Mouse (Mus musculus): ENCODE results near the gene Acsm4.
"Not testable (repeated sequence)": the region's sequence is repeated elsewhere in the genome, so short reads cannot be mapped to it uniquely, and the experiment has no call there.

Gene Acsm4

DNA sequence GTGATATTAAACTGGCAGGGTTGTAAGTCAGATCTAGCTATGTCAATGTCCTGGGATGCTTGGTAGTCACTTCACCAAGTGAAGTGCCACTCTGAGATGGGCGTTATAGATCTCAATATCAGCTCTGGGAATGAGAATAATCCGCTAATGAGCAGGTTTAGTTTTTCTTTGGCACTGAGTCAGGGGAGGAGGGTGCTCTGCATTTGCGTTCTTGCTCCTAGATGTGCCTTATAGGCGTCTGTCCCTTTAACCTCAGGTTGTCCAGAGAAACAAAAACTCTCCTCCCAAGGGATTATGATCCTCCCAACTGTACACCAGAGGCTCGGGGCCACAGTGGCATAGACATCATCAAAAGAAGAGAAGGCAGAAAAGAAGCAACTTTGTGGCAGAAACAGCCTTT lies at the start of gene Acsm4:
Gene Acsm4 (plus strand): TSS at position 301 of the 400 bp plus-strand sequence.
- DNase-seq (ENCODE audit: low read depth, low spot score), result no peak

DNA sequence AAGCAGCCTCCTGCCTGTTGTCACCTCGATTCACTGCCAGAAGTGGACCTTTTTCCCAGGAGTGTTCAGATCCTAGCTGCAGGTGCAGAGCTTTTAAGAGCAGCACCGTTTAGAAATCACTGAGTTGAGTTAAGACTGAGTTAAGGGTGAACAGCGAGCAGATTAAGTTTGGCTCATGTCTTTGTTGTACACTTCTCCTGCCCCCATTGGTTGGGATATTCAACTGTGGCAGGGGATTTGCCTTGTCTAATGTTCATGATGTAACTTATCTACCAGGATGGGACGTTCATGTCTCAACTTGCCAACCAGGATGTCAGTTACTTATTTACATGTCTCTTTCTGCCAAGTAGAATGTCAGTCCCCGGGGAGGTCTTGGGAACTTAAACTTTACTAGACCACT lies 47.5 kb upstream of the Acsm4 start:
- no peak for DNase-seq (ENCODE audit: low read depth, low spot score)

DNA sequence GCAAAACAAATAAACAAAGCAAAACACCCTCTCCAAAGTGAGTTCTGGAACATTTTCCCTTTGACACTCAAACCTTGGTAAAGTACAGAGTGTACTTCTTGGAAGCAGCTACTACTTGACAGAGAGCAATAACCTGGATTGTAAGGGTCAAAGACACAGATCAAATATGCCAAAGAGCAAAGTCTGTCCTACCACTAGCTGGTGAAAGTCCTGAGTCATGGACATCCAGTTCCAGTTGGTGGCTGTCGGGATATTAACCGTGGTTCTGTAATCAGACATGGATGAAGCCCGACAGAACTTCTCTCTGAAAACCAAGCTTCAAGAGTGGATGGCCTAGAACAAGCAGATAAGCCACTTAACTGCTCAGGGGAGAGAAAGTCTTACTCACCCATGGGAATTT lies 21.9 kb upstream of the Acsm4 start:
- DNase-seq (ENCODE audit: low read depth, low spot score), result no peak

DNA sequence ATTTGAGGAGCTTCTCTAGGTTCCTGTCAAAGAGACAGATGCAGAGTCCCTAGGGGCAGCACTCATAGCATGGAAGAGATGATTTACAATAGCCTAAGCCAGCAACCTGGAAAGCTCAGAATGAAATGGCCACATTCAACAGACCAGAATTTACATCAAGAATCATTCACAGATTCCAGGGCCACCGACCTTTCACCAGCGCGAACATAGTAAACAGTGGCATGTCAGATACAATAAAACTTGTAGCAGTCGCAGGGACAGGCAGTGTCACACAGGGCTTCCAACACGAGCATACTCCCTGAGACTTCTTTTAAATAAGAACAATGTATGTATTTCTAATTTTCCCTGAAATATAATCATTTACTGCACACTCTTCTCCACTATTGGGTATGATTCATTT lies 19.4 kb upstream of the Acsm4 start:
- DNase-seq (ENCODE audit: low read depth, low spot score), result no peak

DNA sequence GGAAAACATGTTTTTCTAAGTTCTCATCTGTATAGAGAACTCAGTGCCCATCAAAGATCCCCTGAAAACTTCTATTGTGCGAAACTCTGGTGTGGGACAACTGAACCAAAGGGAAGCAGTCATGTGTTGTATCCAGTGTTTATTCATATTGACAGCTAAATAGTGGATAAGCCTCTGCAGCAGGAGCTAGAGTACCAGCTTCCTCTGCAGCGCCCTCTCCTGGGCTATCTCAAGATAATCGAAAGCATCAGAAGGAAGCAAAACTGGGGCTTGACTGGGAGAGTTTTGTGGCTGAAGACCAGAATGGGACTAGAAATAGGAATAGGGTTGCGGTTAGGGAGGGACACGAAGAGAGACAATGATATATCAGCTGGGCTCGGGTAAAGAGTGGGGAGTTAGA lies 18.9 kb upstream of the Acsm4 start:
- no peak for DNase-seq (ENCODE audit: low read depth, low spot score)

DNA sequence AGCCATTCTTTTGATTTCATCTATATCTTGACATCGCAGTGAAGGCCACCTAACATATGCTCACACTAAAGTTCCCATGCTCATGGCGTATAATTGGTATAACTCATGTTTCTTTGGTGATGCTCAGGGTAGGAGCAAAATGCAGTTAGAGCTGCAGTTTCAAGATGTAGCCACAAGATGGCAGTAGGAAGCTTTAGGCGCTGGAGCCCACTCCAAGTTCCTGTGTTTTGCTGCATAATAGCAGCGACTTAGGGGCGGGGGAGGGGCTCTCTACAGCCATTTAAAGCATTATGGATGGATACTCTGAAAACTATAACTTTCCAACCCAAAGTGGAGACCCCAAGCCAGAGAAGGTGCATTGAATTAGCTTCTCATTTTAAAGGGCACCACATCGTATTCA lies 16.4 kb upstream of the Acsm4 start:
- peak; percentile 31 for DNase-seq (ENCODE audit: low read depth, low spot score)

DNA sequence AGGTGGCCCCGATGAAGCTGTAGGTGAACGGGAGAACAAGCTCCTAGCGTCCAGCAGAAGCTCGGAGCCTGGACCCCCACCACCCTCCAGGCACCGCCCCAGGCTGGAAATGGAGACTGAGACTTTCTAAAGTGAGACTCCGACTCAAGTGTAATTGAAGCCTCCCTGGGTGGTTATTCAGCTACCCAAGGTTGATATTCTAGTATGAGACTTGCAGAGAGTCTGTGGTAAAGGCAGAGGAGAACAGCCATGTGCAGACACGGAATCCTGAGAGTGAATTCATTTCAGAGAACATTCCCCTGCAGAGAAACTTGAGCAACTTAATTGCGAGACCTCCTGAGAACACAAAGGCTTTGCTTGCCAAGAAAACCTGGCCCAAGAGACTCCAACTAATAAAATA lies 9.7 kb upstream of the Acsm4 start:
- DNase-seq (ENCODE audit: low read depth, low spot score), result no peak

DNA sequence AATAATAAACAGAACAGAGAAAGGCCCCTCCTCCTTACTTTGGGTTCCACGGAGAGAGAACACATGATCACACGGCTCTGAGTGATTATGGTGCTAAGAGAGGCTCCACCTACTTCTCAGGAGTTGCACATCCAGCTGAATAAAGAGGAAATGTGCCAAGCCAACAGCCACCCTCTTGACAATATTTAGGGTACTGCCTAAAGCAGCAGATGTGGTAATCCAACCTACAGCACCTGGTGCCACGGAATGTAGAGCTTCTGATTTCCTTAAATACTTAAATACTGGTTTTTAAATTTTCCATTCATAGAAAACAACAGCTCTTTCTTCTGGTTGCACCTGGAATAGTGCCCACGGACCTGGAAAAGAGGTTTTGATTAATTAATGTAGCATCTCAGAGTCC lies 7.1 kb upstream of the Acsm4 start:
- no peak for DNase-seq (ENCODE audit: low read depth, low spot score)

DNA sequence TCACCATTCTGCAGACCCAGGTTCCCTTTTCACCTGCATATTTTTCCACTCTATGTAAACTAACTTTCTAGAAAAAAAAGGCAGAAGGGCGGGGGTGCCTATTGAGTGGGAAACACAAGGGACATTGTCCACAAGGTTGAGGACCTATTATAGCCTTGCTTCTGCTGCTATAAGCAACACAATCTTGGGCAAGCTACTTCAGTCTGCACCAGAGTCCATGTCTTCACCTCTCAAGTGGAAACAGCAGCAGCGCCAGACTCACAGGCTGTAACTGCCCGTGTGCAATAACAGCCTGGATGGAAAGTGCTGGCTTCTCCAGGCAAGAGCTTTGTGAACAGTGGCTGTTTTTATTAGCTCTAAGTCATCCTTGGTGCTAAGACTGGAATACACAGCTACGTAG lies 2.5 kb downstream of the Acsm4 start:
- no peak for DNase-seq (ENCODE audit: low read depth, low spot score)

DNA sequence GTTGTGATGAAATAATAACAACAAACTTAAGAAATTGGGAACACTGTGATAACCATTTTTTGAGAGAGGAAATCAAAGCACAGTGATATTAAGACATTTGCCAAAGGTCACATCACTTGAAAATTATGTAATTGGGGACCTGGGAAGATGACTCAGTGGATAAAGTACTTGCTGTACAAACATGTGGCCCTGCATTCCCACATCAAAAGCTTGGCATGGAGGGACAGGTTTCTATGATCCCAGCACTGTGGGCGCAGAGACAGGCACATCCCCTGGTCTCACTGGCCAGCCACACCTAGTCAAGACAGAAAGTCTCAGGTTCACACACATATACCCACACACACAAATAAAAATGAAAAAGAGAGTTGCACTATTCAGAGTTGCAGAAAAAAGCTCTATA lies 5.1 kb downstream of the Acsm4 start:
- DNase-seq (ENCODE audit: low read depth, low spot score), result no peak

DNA sequence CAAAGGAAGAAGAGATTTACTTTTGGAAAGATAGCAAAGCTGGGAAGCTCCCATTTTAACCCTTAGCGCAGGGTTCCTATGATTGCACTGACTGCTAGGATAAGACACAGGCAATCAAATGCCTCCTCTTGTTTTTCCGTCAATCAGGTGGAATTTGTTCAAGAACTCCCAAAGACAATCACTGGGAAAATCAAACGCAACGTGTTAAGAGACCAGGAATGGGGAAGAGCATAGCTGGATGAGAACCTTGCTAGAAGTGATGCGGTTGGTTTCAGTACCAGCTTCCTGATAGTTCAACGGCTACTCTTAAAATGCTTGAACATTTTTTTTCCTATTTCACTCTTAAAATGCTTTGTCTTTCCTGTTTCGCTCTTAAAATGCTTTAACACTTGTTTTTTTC lies 24.3 kb downstream of the Acsm4 start:
- no peak for DNase-seq (ENCODE audit: low read depth, low spot score)

DNA sequence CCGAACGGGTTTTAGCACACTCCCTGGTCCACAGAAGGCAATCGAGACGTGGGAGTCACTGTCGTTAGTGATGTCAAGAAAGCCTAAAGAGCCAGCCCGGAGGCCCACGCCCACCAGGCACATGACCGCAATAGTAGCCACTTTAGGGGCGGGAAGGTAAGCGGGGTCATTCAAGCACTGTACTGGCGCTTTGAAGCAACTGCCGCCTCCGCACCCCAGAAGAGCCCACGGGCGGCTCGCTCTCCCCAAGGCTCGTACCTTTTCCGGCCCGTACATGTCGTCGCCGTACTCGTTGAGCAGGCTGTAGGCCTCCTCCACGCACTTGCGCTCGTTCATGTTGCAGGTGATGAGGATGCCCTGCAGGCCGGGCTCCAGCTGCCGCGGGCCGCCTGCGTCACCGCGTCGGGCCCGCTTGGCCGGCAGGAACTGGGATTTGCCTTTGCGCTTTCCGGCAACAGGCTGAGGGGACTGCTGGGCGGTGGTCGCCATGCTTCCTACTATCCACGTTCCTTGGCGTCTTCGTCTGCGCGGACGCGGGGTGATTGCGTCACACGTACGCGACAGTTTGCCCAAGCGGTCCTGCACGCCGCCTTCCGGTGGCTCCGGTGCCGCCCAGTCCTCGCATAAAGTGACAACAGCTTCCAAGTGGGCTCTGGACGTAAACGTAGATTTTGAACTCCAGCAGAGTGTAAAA lies 30.6 kb downstream of the Acsm4 start, which contains the start of gene Thumpd1:
Gene Thumpd1 (minus strand): TSS at position 546 of the 694 bp plus-strand sequence.
- DNase-seq (ENCODE audit: low read depth, low spot score), result peak; percentile 95

DNA sequence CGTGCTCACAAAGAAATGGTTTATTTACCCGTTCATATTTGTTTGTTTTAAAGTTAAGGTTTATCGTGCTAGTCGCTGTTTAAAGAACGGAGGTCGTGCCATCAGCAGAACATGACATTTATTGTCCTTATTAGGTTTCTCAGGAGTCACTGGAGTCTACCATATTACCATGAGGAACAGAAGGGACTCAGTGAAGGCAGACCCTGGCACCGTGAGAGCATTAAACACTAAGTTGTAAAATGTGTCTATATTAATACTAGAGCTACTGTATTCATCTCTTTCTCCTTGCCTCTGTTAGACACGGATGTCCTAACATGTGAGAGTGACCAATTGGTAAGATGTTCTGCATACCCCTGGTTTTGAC lies 31.1 kb downstream of the Acsm4 start:
- no peak for DNase-seq (ENCODE audit: low read depth, low spot score)

DNA sequence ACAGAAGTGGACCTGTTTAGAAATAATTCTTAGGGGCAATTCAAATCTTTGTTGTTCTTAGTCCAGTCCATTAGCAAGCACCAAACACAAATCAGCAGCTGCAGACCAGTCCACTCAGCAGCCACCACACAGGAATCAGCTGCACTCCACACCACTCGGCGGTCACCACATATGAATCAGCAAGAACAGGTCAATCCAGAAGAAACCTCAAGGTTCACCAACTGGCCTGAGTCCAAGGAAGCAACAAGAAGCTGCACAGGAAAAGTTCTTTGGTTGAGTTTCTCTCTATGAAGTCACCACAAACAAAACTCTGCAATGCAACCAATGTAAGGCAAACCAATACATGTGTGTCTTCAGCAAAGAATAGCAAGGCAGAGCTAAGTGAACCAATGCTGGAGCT lies 37.8 kb downstream of the Acsm4 start:
- no peak for DNase-seq (ENCODE audit: low read depth, low spot score)

DNA sequence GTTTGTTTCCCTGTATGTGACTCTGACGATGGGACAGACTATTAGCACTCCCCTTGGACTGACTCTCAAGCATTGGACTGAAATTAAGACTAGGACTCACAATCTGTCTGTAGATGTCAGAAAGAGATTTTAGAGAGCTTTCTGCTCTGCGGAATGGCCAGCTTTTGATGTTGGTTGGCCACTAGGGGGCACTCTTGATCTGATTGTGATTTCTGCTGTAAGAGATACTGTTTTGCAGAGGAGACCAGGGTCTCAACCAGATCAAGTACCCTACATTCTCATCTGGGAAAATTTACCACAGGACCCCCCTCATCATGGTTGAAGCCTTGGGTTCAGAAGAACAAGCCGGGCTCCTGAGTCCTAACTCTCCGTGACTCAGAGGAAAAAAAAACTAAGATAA lies 41.4 kb downstream of the Acsm4 start:
- peak; percentile 36 for DNase-seq (ENCODE audit: low read depth, low spot score)

DNA sequence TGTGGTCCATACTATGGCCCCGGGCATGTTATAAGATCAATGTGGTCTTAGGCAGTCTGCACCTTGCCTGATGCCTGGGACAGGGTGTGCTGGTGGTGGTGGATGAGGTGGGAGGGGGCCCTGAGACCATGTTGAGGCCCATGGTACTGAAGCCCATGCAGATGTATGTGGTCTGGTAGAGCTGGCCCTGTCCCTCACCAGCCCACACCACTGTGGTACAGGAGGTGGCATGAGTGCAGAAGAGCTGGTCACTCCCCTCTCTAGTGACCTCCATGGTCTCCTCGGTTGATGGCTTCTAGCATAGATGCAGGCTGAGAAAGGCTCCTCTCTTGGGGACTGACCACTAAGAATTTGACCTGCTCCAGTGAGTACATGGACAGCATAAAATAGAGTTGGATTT lies 49.1 kb downstream of the Acsm4 start:
- DNase-seq (ENCODE audit: low read depth, low spot score), result no peak

DNA sequence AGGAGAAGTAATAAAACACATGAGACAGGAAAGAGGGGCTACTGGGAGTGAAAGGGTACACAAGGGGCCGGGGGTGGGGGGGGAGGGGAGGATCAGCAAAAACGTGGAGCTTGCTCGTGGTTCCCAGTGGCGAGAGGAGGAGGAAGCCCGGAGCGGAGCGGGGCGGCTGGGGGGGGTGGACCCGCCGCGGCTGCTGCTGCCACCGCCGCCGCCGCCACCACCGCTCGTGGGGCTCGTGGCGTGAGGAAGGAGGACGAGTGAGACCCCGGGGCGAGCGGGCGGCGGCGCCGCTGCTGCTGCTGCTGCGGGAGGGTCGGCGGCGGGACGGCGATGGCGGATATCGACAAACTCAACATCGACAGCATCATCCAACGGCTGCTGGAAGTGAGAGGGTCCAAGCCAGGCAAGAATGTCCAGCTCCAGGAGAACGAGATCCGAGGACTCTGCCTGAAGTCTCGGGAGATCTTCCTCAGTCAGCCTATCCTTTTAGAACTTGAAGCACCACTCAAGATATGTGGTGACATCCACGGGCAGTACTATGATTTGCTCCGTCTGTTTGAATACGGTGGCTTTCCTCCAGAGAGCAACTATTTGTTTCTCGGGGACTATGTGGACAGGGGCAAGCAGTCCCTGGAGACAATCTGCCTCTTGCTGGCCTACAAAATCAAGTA lies 50.1 kb downstream of the Acsm4 start:
- DNase-seq (ENCODE audit: low read depth, low spot score), result not testable (repeated sequence)

DNA sequence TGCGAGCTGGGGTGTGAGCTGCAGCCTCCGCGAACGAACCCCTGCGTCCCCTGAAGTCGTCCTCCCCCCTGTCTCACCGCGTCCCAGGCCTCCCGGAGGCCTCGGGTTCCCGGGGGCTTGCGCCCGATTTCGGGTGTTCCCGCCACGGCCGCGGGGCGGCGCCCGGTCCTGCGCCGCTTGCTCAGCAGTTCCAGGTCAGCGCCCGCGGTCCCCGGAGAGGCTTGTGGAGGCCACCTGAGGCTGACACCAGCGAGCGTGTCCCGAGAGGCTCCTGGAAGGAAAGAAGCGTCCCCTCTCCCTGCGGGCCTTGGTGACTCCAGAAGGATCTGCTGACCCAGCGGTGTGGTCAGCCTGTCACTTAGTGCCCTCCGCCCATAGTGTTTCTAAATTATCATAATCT lies 54.5 kb downstream of the Acsm4 start:
- peak; percentile 23 for DNase-seq (ENCODE audit: low read depth, low spot score)

DNA sequence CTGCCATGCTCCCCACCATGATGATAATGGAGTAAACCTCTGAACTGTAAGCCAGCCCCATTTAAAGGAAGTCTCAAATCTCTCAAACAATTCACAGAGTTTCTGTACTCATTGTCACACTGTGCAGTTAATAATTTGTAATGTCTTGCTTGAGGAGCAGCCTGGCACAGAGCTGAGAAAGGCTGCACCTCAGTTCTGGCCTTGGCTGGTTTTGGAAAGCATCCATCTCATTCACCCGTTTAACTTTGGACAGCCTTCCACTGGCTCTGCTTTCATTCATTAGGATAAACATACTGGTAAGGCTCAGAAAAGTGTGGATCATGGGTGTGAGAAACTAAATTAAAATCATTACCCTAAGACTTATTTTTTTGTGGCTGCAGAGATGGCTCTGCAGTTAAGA lies 56.0 kb downstream of the Acsm4 start:
- no peak for DNase-seq (ENCODE audit: low read depth, low spot score)

DNA sequence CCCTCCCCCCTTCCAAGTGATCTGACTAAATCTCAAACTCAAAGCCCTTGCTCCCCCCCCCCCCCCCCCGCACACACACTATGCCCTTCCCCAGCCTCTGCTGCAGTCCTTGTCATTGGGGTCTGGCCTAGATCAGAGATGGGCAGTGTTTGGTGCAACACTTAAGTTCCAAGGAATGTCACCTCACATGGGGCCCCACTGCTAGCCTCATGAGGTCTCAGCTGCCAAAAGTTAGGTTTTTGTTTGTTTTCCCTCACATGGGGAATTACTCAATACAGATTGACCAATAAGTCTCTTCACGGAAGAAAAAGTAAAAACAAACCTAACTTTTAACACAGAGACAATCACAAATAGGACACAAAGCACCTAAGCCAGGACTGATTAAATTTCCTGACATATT lies 58.9 kb downstream of the Acsm4 start:
- DNase-seq (ENCODE audit: low read depth, low spot score), result no peak

DNA sequence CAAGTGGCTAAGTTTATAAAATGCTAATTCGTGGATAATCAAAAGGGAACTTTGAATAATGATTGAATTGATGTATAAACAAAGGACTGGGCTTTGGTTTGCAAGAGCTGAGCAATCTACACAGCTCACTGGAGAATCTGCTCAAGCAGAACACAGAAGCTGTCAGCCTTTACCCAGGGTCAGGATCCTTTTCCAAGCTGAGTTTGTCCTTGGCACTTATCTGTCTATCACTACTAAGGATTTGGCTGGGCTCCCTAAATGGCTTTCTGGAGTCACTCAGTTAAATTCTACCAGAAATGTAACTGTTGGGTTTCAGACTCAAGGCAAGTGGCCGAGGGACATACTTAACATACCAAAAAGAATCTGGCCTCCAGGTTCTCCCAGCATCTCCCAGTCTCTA lies 60.1 kb downstream of the Acsm4 start:
- DNase-seq (ENCODE audit: low read depth, low spot score), result no peak

DNA sequence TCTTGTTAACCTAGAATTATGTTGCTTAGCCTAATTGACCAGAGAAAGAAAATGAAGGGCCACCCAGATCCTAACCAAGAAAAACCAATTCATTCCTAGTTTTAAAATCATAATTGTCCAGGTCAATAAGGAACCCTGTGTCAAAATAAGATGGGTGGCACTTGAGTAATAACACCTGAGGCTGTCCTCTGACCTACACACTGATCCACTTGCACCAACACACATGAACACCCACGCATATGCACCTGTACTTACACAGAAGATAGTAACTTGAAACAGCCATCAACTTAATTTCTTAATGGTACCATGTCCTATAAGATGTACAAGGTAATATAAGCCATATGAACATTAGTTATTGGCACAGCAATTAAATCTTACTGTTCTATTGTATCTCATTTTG lies 63.9 kb downstream of the Acsm4 start:
- no peak for DNase-seq (ENCODE audit: low read depth, low spot score)

DNA sequence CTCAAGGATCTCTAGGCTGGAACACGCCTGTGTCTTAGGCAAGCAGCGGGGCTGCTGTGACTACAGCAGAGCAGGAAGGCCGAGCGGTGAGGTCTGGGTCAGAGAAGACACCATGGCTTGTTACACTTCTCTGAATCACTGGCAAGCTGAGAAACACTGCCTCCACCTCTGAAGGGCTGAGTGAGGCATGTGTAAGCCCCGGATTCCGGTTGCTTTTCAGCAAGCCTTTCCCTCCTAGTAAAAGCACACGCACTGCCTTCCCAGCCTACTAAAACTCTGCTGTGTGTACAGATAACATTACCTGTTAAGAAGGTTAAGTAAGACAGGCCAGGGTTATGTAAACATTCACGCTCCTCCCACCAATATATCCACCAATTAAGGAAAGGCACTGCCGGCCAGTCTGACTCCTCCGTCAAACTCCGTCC lies 70.7 kb downstream of the Acsm4 start, which contains the start of gene Acsm3:
Gene Acsm3 (plus strand): TSS at position 397 of the 425 bp plus-strand sequence.
- DNase-seq (ENCODE audit: low read depth, low spot score), result no peak

All from CD4-positive helper T cell, adult 2 months (primary cell).